Mouse (Mus musculus) C2C12 (cell line): ENCODE measurements at regions not wholly inside any gene's neighbourhood (a gene's known extent, or its start where the extent isn't known, plus 50 kb on each side); places are given as distances from the start of the nearest gene placed in this dataset.

Experiments
- H3K27me3 ChIP-seq: one replicate; pipeline ENCODE4 v1.6.1; 2011; ENCODE audit not compliant: control insufficient read depth, insufficient read depth, insufficient read length
- H3K36me3 ChIP-seq: one replicate; pipeline ENCODE4 v1.6.1; 2011; ENCODE audit not compliant: control insufficient read depth, insufficient read depth
- H3K4me3 ChIP-seq: one replicate; pipeline ENCODE4 v1.5.1; 2011; ENCODE audit warnings: mild to moderate bottlenecking, control low read depth; ENCODE audit not compliant: poor library complexity, insufficient read depth, severe bottlenecking
- H3K79me2 ChIP-seq: one replicate; pipeline ENCODE4 v1.6.1; 2011; ENCODE audit not compliant: control insufficient read depth, insufficient read depth
- H3K79me3 ChIP-seq: one replicate; pipeline ENCODE4 v1.6.1; 2011; ENCODE audit warnings: low read depth, control low read depth
- H3ac ChIP-seq: one replicate; pipeline ENCODE3; 2011; ENCODE audit warnings: low read depth; ENCODE audit not compliant: control insufficient read depth, insufficient read length
- CEBPB ChIP-seq: IDR thresholded peaks from one replicate; pipeline ENCODE4 v1.6.1; 2011; ENCODE audit warnings: low read depth, mild to moderate bottlenecking, control low read depth, moderate library complexity
- CTCF ChIP-seq: IDR thresholded peaks from one replicate; pipeline ENCODE4 v1.5.1; 2011; ENCODE audit not compliant: control insufficient read depth, insufficient read depth, insufficient read length
- FOSL1 ChIP-seq: IDR thresholded peaks from one replicate; pipeline ENCODE4 v1.8.0; 2011; ENCODE audit warnings: mild to moderate bottlenecking, low read length; ENCODE audit not compliant: poor library complexity, insufficient read depth, severe bottlenecking
- MAX ChIP-seq: IDR thresholded peaks from one replicate; pipeline ENCODE4 v1.6.1; 2011; ENCODE audit warnings: mild to moderate bottlenecking, control low read depth
- MYOD1 ChIP-seq: IDR thresholded peaks from one replicate; pipeline ENCODE4 v1.6.1; 2011; ENCODE audit warnings: low read depth; ENCODE audit not compliant: control insufficient read depth, insufficient read length
- MYOG ChIP-seq: IDR thresholded peaks from one replicate; pipeline ENCODE4 v1.6.1; 2011; ENCODE audit not compliant: control insufficient read depth, insufficient read length; ENCODE audit errors: extremely low read depth
- USF1 ChIP-seq: IDR thresholded peaks from one replicate; pipeline ENCODE4 v1.6.1; 2011; ENCODE audit warnings: low read depth, mild to moderate bottlenecking, control low read depth, moderate library complexity

- Histone ChIP-seq H3K79me3 (no peaks in the 10 kb centered on the region), H3K27me3 (no peaks in the 10 kb centered on the region), H3K4me3 (no peak overlapping the region), H3ac (no peak overlapping the region), H3K79me2 (no peaks in the 10 kb centered on the region), H3K36me3 (no peaks in the 10 kb centered on the region)
- TF ChIP-seq CEBPB (no peak), FOSL1 (no peak), MYOD1 (no peak), CTCF (no peak), USF1 (no peak), MYOG (no peak), MAX (no peak)
These were observed 246.0 kb upstream of the Tmem132c start for GRCm38 (mm10) chr5:126995577-126995976.

- no peak overlapping the region for H3ac ChIP-seq
- no peaks in the 10 kb centered on the region for H3K79me3 ChIP-seq
- no peaks in the 10 kb centered on the region for H3K36me3 ChIP-seq
- no peaks in the 10 kb centered on the region for H3K79me2 ChIP-seq
- H3K27me3 ChIP-seq, result no peaks in the 10 kb centered on the region
- no peak overlapping the region for H3K4me3 ChIP-seq
- TF ChIP-seq CEBPB (no peak), CTCF (no peak), MAX (no peak), USF1 (no peak), MYOD1 (no peak), MYOG (no peak), FOSL1 (no peak)
These were observed 227.4 kb upstream of the Tmem132c start for GRCm38 (mm10) chr5:127014166-127014565.

DNA sequence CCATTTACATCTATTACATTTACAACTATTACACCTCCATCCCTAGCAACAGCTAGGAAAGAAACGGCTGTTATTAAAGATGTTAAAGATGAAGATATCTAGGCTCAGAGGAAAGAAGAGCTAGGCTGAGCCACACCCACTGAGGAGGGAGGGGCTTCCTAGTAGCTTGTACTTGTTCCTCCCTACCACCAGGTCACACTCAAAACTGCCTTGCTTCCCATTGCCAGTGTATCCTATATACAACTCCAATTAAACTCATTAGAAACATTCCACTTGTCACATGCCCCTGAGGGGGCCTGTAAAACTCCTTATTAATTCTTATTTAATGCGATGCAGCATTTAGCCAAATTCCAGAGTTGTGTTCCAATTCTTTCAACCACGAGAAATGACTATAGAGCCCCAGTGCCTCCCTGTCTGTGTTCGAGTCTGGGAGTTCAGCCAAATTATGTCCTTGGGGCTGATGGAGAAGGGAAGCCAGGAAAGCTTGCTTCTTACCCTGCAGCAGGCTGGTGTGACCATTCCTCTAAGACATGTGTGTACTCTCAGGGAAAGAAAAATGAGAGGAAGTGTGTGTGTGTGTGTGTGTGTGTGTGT, 225.0 kb upstream of the Tmem132c start:
- Histone ChIP-seq H3K36me3 (no peaks in the 10 kb centered on the region), H3K79me3 (no peaks in the 10 kb centered on the region), H3K27me3 (no peaks in the 10 kb centered on the region), H3ac (no peak overlapping the region), H3K4me3 (no peak overlapping the region), H3K79me2 (no peaks in the 10 kb centered on the region)
- TF ChIP-seq CEBPB, result no peak
- no peak for TF ChIP-seq MYOD1
- TF ChIP-seq CTCF, result no peak
- no peak for TF ChIP-seq FOSL1
- TF ChIP-seq MYOG, result no peak
- no peak for TF ChIP-seq MAX
- TF ChIP-seq USF1, result no peak

DNA sequence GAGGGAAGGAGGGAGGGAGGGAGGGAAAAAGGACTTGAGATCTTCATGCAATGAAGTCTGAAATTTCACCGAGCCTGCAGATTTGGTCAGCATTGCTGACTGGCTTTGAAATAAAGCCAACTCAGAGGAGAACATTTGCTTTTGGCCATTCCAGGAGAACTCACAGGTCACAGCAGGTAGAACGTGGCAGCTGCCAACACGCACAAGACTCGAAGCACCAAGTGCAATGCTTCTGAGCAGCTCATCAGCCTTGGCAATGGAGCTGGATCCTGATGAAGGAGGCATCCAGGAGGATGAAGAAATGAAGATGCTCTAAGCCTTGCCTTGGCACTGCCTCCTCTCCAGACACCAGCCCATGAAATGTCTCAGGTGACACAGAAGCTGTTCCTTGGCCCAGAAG, 223.6 kb upstream of the Tmem132c start:
- Histone ChIP-seq H3K79me2 (no peaks in the 10 kb centered on the region), H3ac (no peak overlapping the region), H3K4me3 (no peak overlapping the region), H3K36me3 (no peaks in the 10 kb centered on the region), H3K79me3 (no peaks in the 10 kb centered on the region), H3K27me3 (no peaks in the 10 kb centered on the region)
- no peak for TF ChIP-seq CEBPB
- TF ChIP-seq MAX, result no peak
- TF ChIP-seq MYOD1, result no peak
- no peak for TF ChIP-seq FOSL1
- no peak for TF ChIP-seq MYOG
- TF ChIP-seq CTCF, result no peak
- no peak for TF ChIP-seq USF1

- Histone ChIP-seq H3K36me3 (no peaks in the 10 kb centered on the region), H3K79me3 (no peaks in the 10 kb centered on the region), H3K79me2 (no peaks in the 10 kb centered on the region), H3K27me3 (no peaks in the 10 kb centered on the region), H3K4me3 (no peak overlapping the region), H3ac (no peak overlapping the region)
- TF ChIP-seq MAX (no peak), FOSL1 (no peak), CTCF (no peak), CEBPB (no peak), USF1 (no peak)
These were observed 205.1 kb upstream of the Tmem132c start for GRCm38 (mm10) chr5:127036472-127036871.

GRCm38 (mm10) chr5:127057770-127058169, 183.8 kb upstream of the Tmem132c start:
- TF ChIP-seq MYOD1 (no peak), USF1 (no peak), CEBPB (no peak), MYOG (no peak), MAX (no peak), CTCF (no peak), FOSL1 (no peak)
- Histone ChIP-seq H3K36me3 (no peaks in the 10 kb centered on the region), H3K79me2 (no peaks in the 10 kb centered on the region), H3K27me3 (no peaks in the 10 kb centered on the region), H3K79me3 (no peaks in the 10 kb centered on the region), H3K4me3 (no peak overlapping the region), H3ac (no peak overlapping the region)
